Mouse (Mus musculus) myocyte (in vitro differentiated cells): ENCODE measurements around the gene BC048671. TPM values are rescaled to one million over a fixed set of nuclear protein-coding genes. Genes with fewer than 3 reads are reported as not detected.
A peak's percentile ranks its signal among the peaks of the same experiment; 100 is the strongest.

Source experiments
- H3K27me3 ChIP-seq: one replicate; pipeline ENCODE4 v1.6.1; 2011; ENCODE audit not compliant: control insufficient read depth, insufficient read depth, insufficient read length
- H3K36me3 ChIP-seq: one replicate; pipeline ENCODE4 v1.6.1; 2011; ENCODE audit not compliant: control insufficient read depth, insufficient read depth
- H3K4me2 ChIP-seq: one replicate; pipeline ENCODE4 v1.6.1; 2011; ENCODE audit warnings: low read depth, control low read depth
- H3K4me3 ChIP-seq: one replicate; pipeline ENCODE4 v1.5.1; 2011; ENCODE audit warnings: mild to moderate bottlenecking, control low read depth, moderate library complexity
- H3K79me2 ChIP-seq: one replicate; pipeline ENCODE4 v1.6.1; 2011; ENCODE audit not compliant: control insufficient read depth, insufficient read depth
- H3ac ChIP-seq: one replicate; pipeline ENCODE4 v1.6.1; 2011; ENCODE audit not compliant: control insufficient read depth, insufficient read length
- CEBPB ChIP-seq: IDR thresholded peaks from 2 replicates; pipeline ENCODE4 v1.6.1; 2011; ENCODE audit warnings: mild to moderate bottlenecking, moderate library complexity; ENCODE audit not compliant: poor library complexity, insufficient read depth, severe bottlenecking
- E2F4 ChIP-seq: IDR thresholded peaks from one replicate; pipeline ENCODE4 v1.6.1; 2011; ENCODE audit warnings: mild to moderate bottlenecking, control low read depth, moderate library complexity; ENCODE audit not compliant: insufficient read depth
- MAX ChIP-seq: IDR thresholded peaks from one replicate; pipeline ENCODE4 v1.6.1; 2011; ENCODE audit warnings: low read depth, mild to moderate bottlenecking, control low read depth
- MYOD1 ChIP-seq, 3 experiments: IDR thresholded peaks; one replicate each; pipeline ENCODE4 v1.6.1; 2011; ENCODE audit warnings: control low read depth in 2 of 3, low read depth in 2 of 3, mild to moderate bottlenecking in 2 of 3, moderate library complexity in 1 of 3; ENCODE audit not compliant: insufficient read length in 2 of 3, control insufficient read depth in 1 of 3
- MYOG ChIP-seq, 3 experiments: IDR thresholded peaks; one replicate each; pipeline ENCODE4 v1.6.1; 2011; ENCODE audit warnings: control low read depth in 2 of 3, low read depth in 2 of 3, mild to moderate bottlenecking in 2 of 3; ENCODE audit not compliant: insufficient read length in 2 of 3, control insufficient read depth in 1 of 3, insufficient read depth in 1 of 3
- POLR2A ChIP-seq: IDR thresholded peaks from one replicate; pipeline ENCODE4 v1.6.1; 2011; ENCODE audit warnings: low read depth, mild to moderate bottlenecking, control low read depth, moderate library complexity; ENCODE audit not compliant: insufficient read length
- POLR2AphosphoS2 ChIP-seq: IDR thresholded peaks from one replicate; pipeline ENCODE4 v1.6.1; 2011; ENCODE audit warnings: low read depth, control low read depth; ENCODE audit not compliant: insufficient read length
- REST ChIP-seq: IDR thresholded peaks from one replicate; pipeline ENCODE4 v1.6.1; 2011; ENCODE audit warnings: mild to moderate bottlenecking, control low read depth, moderate library complexity; ENCODE audit not compliant: insufficient read depth, insufficient read length
- SRF ChIP-seq: IDR thresholded peaks from one replicate; pipeline ENCODE4 v1.6.1; 2011; ENCODE audit warnings: low read depth; ENCODE audit not compliant: control insufficient read depth, insufficient read length
- TCF12 ChIP-seq: IDR thresholded peaks from one replicate; pipeline ENCODE4 v1.6.1; 2011; ENCODE audit warnings: mild to moderate bottlenecking, control low read depth; ENCODE audit not compliant: poor library complexity, insufficient read depth, severe bottlenecking
- TCF3 ChIP-seq: IDR thresholded peaks from one replicate; pipeline ENCODE4 v1.6.1; 2011; ENCODE audit warnings: low read depth, control low read depth; ENCODE audit not compliant: insufficient read length
- USF1 ChIP-seq: IDR thresholded peaks from one replicate; pipeline ENCODE4 v1.6.1; 2011; ENCODE audit warnings: low read depth, mild to moderate bottlenecking, control low read depth, moderate library complexity
- polyA plus RNA-seq: library from polyadenylated mRNA; unstranded; fragments of >200 nt; fragmentation: generic; extraction: Trizol; gene quantifications from one replicate; pipeline ENCODE4 v1.2.1, GENCODE M21; 2012; ENCODE audit warnings: missing spikeins

BC048671 gene
- polyA plus RNA-seq, 1 experiment: not detected

GRCm38 (mm10) chr6:90317510-90318258 is 16.7 kb downstream of the BC048671 start:
- Histone ChIP-seq H3ac (no peak overlapping the region), H3K79me2 (no peaks in the 10 kb centered on the region), H3K36me3 (no peaks in the 10 kb centered on the region), H3K27me3 (no peaks in the 10 kb centered on the region), H3K4me2 (peak overlapping the region; percentile 36), H3K4me3 (no peak overlapping the region)
- TF ChIP-seq TCF3: no peak
- TF ChIP-seq CEBPB: no peak
- no peak for TF ChIP-seq E2F4
- TF ChIP-seq POLR2AphosphoS2: no peak
- no peak for TF ChIP-seq MAX
- no peak for TF ChIP-seq USF1
- no peak for TF ChIP-seq REST
- no peak for TF ChIP-seq POLR2A
- no peak for TF ChIP-seq TCF12

- Histone ChIP-seq H3K4me3 (no peak overlapping the region), H3K27me3 (no peaks in the 10 kb centered on the region), H3K4me2 (peak overlapping the region; percentile 13), H3ac (no peak overlapping the region), H3K36me3 (no peaks in the 10 kb centered on the region), H3K79me2 (no peaks in the 10 kb centered on the region)
- TF ChIP-seq TCF3 (no peak), MYOD1 (IDR thresholded peaks at IDR 0.05; ENCODE audit: control insufficient read depth in 1 of 3, insufficient read length in 2 of 3, low read depth in 2 of 3) (peak in 1 of 3 experiments; percentile 65), MYOG (IDR thresholded peaks at IDR 0.05; ENCODE audit: control insufficient read depth in 1 of 3, insufficient read depth in 1 of 3, insufficient read length in 2 of 3, low read depth in 2 of 3) (peak in 1 of 3 experiments; percentile 48), MAX (no peak), TCF12 (peak; percentile 30)
Observed at GRCm38 (mm10) chr6:90319019-90319418, 18.0 kb downstream of the BC048671 start.

- H3K36me3 ChIP-seq: no peaks in the 10 kb centered on the region
- H3K27me3 ChIP-seq: no peaks in the 10 kb centered on the region
- H3K4me3 ChIP-seq: no peak overlapping the region
- peak overlapping the region; percentile 18 for H3K4me2 ChIP-seq
- no peak overlapping the region for H3ac ChIP-seq
- TF ChIP-seq TCF12 (no peak), MYOG (IDR thresholded peaks at IDR 0.05; ENCODE audit: control insufficient read depth in 1 of 3, insufficient read depth in 1 of 3, insufficient read length in 2 of 3, low read depth in 2 of 3) (peak in 2 of 3 experiments; percentile 7 to 58), MYOD1 (IDR thresholded peaks at IDR 0.05; ENCODE audit: control insufficient read depth in 1 of 3, insufficient read length in 2 of 3, low read depth in 2 of 3) (peak; percentile 31 to 83 (median 49))
- H3K79me2 ChIP-seq: no peaks in the 10 kb centered on the region
Observed at GRCm38 (mm10) chr6:90319475-90320191, 18.6 kb downstream of the BC048671 start.

GRCm38 (mm10) chr6:90320429-90320828 is 19.4 kb downstream of the BC048671 start:
- TF ChIP-seq CEBPB (no peak), E2F4 (no peak), MYOG (IDR thresholded peaks at IDR 0.05; ENCODE audit: control insufficient read depth in 1 of 3, insufficient read depth in 1 of 3, insufficient read length in 2 of 3, low read depth in 2 of 3) (peak in 1 of 3 experiments; percentile 4)
- Histone ChIP-seq H3K27me3 (no peaks in the 10 kb centered on the region), H3K36me3 (no peaks in the 10 kb centered on the region), H3K4me3 (no peak overlapping the region), H3K4me2 (peak overlapping the region; percentile 52), H3ac (no peak overlapping the region), H3K79me2 (no peaks in the 10 kb centered on the region)

- H3K4me2 ChIP-seq: peak overlapping the region; percentile 52
- no peaks in the 10 kb centered on the region for H3K27me3 ChIP-seq
- H3K36me3 ChIP-seq: no peaks in the 10 kb centered on the region
- H3K4me3 ChIP-seq: no peak overlapping the region
- H3ac ChIP-seq: no peak overlapping the region
- TF ChIP-seq SRF: no peak
- TF ChIP-seq MYOD1 (IDR thresholded peaks at IDR 0.05; ENCODE audit: control insufficient read depth in 1 of 3, insufficient read length in 2 of 3, low read depth in 2 of 3): no peak
- TF ChIP-seq USF1: no peak
- TF ChIP-seq MYOG (IDR thresholded peaks at IDR 0.05; ENCODE audit: control insufficient read depth in 1 of 3, insufficient read depth in 1 of 3, insufficient read length in 2 of 3, low read depth in 2 of 3): no peak
- no peak for TF ChIP-seq E2F4
- TF ChIP-seq TCF3: no peak
- no peak for TF ChIP-seq TCF12
- no peak for TF ChIP-seq REST
- TF ChIP-seq MAX: no peak
- no peak for TF ChIP-seq POLR2A
- no peak for TF ChIP-seq CEBPB
- no peak for TF ChIP-seq POLR2AphosphoS2
- H3K79me2 ChIP-seq: no peaks in the 10 kb centered on the region
Observed at GRCm38 (mm10) chr6:90321811-90322210, 20.8 kb downstream of the BC048671 start.
